Mouse (Mus musculus): Measurements from ENCODE around the gene 1110032A03Rik.

GRCm38 (mm10) chr9:50815666-50816065 is 40.3 kb upstream of the 1110032A03Rik start:
- TF ChIP-seq ETS1 (IDR thresholded peaks at IDR 0.05; ENCODE audit: low read depth, low read length) (no peak), POLR2A (IDR thresholded peaks at IDR 0.05; ENCODE audit: control insufficient read depth in 1 of 2, insufficient read depth in 1 of 2, low read depth in 1 of 2, low read length in 2 of 2, poor library complexity in 1 of 2) (no peak), CTCF (IDR thresholded peaks at IDR 0.05 in 2 of 3, conservative IDR thresholded peaks at IDR 0.05 in 1 of 3; ENCODE audit: control insufficient read depth in 1 of 3, insufficient read depth in 1 of 3, low read depth in 2 of 3, low read length in 3 of 3, poor library complexity in 1 of 3, severe bottlenecking in 1 of 3) (no peak), UBTF (IDR thresholded peaks at IDR 0.05; ENCODE audit: borderline replicate concordance, insufficient read depth, low read depth, low read length) (no peak), MAZ (IDR thresholded peaks at IDR 0.05; ENCODE audit: low read depth, low read length) (no peak), USF1 (IDR thresholded peaks at IDR 0.05; ENCODE audit: low read depth, low read length) (no peak), POLR2AphosphoS5 (IDR thresholded peaks at IDR 0.05; ENCODE audit: borderline replicate concordance, low read depth, low read length) (no peak), NRF1 (IDR thresholded peaks at IDR 0.05; ENCODE audit: insufficient read depth, low read depth, low read length, poor library complexity, severe bottlenecking) (no peak), KAT2A (conservative IDR thresholded peaks at IDR 0.05; ENCODE audit: low read depth, low read length) (no peak), CHD1 (IDR thresholded peaks at IDR 0.05; ENCODE audit: low read depth, low read length) (no peak), TCF12 (IDR thresholded peaks at IDR 0.05; ENCODE audit: low read depth, low read length) (no peak), CHD2 (IDR thresholded peaks at IDR 0.05; ENCODE audit: low read length) (no peak), ZC3H11A (IDR thresholded peaks at IDR 0.05; ENCODE audit: low read depth, low read length) (no peak), GATA1 (IDR thresholded peaks at IDR 0.05; ENCODE audit: low read depth, low read length) (no peak)
